Mouse (Mus musculus): ENCODE results near the gene Gm8138.
"Not testable (repeated sequence)": the region's sequence is repeated elsewhere in the genome, so short reads cannot be mapped to it uniquely, and the experiment has no call there.

Gene Gm8138

DNA sequence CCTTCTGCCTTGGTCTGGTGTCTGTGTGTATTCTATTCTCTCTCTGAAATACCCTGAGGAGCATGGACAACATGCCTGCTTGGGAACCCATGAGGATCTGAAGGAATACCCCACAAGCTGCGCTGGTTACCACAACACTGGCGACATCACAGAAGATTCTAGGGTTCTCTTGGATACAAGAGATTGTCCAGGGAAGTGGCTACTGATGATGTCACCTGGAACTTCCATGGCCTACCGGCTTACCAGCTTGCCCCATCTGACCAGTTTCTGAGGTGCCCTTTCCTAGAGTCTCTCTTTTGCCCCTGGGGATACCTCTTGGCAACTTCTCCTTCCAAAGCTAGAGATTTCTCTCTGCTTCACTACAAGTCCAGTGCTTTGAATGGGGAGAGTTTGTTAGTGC lies at the start of gene Gm8138:
Gene Gm8138, minus strand, starts transcription at position 101 of the 400 bp plus-strand sequence.
- DNase-seq = not testable (repeated sequence)

DNA sequence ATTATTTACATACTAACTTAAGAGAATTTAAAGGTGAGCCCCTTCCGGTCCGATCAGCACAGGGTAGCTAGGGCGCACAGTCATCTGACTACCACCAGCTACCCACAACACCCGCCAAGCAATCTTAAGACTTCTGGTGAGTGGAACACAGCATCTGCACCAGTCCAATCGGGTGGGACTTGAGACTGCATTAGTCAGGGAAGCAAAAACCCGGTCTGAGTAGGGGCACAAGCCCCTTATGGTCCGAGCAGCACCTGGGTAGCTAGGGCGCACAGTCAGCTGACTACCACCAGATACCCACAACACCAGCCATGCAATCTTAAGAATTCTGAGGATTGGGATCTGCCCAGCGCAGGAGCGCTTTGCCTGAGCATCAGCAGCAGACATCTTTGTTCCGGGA lies 54.4 kb downstream of the Gm8138 start:
- peak; percentile 6 for DNase-seq
